8 mouse cellular contexts compared by ENCODE assay signal in genomic region chr13:38037044-38037687, GRCm38 (mm10). TPM values are rescaled to one million over a fixed set of nuclear protein-coding genes. Genes with fewer than 3 reads are reported as not detected.
A peak's percentile ranks its signal among the peaks of the same experiment; 100 is the strongest.
DNase-seq lines count a peak whose midpoint lies in the region; ATAC-seq and TF ChIP-seq lines count a peak whose summit lies in the region.

TSS of gene Cage1 (minus strand) at chr13:38037069.

- H3K27me3 ChIP-seq in megakaryocyte, embryonic 14.5 days (replicated peaks), result no peaks in the 10 kb centered on the region

- H3K27ac ChIP-seq in cortical plate, adult 2 months (ENCODE audit: insufficient read depth, low read length), result no peak within 1 kb of the TSS

- H3K4me3 ChIP-seq in cortical plate, adult 2 months (ENCODE audit: insufficient read depth, low read length), result peak within 1 kb of the TSS; percentile 40
- peak within 1 kb of the TSS; percentile 96 for H3K4me3 ChIP-seq in megakaryocyte, embryonic 14.5 days (replicated peaks)

- H3K4me1 ChIP-seq in cortical plate, adult 2 months (ENCODE audit: control insufficient read depth, insufficient read depth, low read length), result peaks cover 4% of the 10 kb centered on the region; the same call in 1 of the 2 replicates
- peaks cover 49% of the 10 kb centered on the region for H3K4me1 ChIP-seq in megakaryocyte, embryonic 14.5 days

- TF ChIP-seq POLR2A in cortical plate, adult 2 months (IDR thresholded peaks at IDR 0.05; ENCODE audit: extremely low read depth, insufficient read depth, low read length), result peak; percentile 65; the same call in 1 of the 2 replicates

- TF ChIP-seq CTCF in cortical plate, adult 2 months (IDR thresholded peaks at IDR 0.05; ENCODE audit: extremely low read depth, insufficient read depth, low read length), result no peak

- peaks cover 33% of the 10 kb centered on the region for H3K36me3 ChIP-seq in megakaryocyte, embryonic 14.5 days (replicated peaks; ENCODE audit: low read length)

- peak; percentile 85 for ATAC-seq in activated CD4-positive, CD25-positive, alpha-beta regulatory T cell, adult 4 months

- peak; percentile 89 to 92 for DNase-seq in gastrocnemius, adult 8-10 months (ENCODE audit: low spot score in 2 of 2)
- peak; percentile 93 for DNase-seq in hindlimb bud, embryonic 11.5 days (ENCODE audit: extremely low spot score, low read depth, low spot score)
- peak; percentile 93 to 98 for DNase-seq in left cerebral cortex, adult 8-10 months (ENCODE audit: low spot score in 2 of 2)
- DNase-seq in right cerebral cortex, postnatal 10 days (ENCODE audit: low spot score in 2 of 2), result peak; percentile 97
- peak; percentile 94 for DNase-seq in urinary bladder, postnatal 25 days (ENCODE audit: low spot score)

- no peaks in the 10 kb centered on the region for H3K9me3 ChIP-seq in megakaryocyte, embryonic 14.5 days

RNA-seq across cellular contexts. Expression of gene Cage1, which starts in this region (rescaled TPM):
- polyA plus RNA-seq in activated CD4-positive, CD25-positive, alpha-beta regulatory T cell, adult 4 months (2017; shearing (Covaris generic)), result 1 to 10 TPM; 1.5 to 2.4 TPM
- 2.2 and 2.5 TPM in 2 replicates for polyA plus RNA-seq in cortical plate, adult 2 months (2012; rRNA removed)
- 1 to 10 TPM; 1.2 to 1.6 (median 1.3) TPM for total RNA-seq in gastrocnemius, adult 8-10 months (2022)
- 1 to 10 TPM; 5.1 to 7.9 (median 6.3) TPM for total RNA-seq in left cerebral cortex, adult 8-10 months (2022)
- polyA plus RNA-seq in megakaryocyte, embryonic 14.5 days (2012; ENCODE audit: insufficient read depth, low replicate concordance), result not detected in 2 replicates
